Mouse (Mus musculus) kidney, postnatal 0 days (tissue): Measurements from ENCODE around the gene Sult2b1. TPM values are rescaled to one million over a fixed set of nuclear protein-coding genes. Genes with fewer than 3 reads are reported as not detected.

Source experiments
- ATAC-seq: fragments of 200-750 bp; cut with Nextera tagmentation; replicated peaks from 2 replicates; pipeline ENCODE4 v1.8.0; 2017; ENCODE audit warnings: low read depth, moderate number of reproducible peaks, moderate TSS enrichment, moderate library complexity; ENCODE audit not compliant: low FRiP score
- DNase-seq: peaks from one replicate; pipeline ENCODE4 v3.0.0-alpha.2; 2016; ENCODE audit warnings: low spot score
- H3K27ac ChIP-seq: fragments of 300-500 bp; sonication (generic); 2 replicates; pipeline ENCODE4 v1.5.1; 2014; ENCODE audit warnings: mild to moderate bottlenecking
- H3K27me3 ChIP-seq: fragments of 300-500 bp; sonication (generic); 2 replicates; pipeline ENCODE4 v1.6.1; 2014; ENCODE audit warnings: low read length, mixed read lengths; ENCODE audit not compliant: insufficient read depth
- H3K36me3 ChIP-seq: fragments of 300-500 bp; sonication (generic); 2 replicates; pipeline ENCODE4 v1.6.1; 2014; ENCODE audit warnings: low read length, mixed read lengths; ENCODE audit not compliant: insufficient read depth
- H3K4me1 ChIP-seq: fragments of 300-500 bp; sonication (generic); replicated peaks from 2 replicates; pipeline ENCODE4 v1.6.1; 2014; ENCODE audit warnings: antibody characterized with exemption, low read length, mixed read lengths; ENCODE audit not compliant: insufficient read depth
- H3K4me2 ChIP-seq: fragments of 300-500 bp; sonication (generic); 2 replicates; pipeline ENCODE4 v1.6.1; 2014; ENCODE audit warnings: mild to moderate bottlenecking, low read length, moderate library complexity, mixed read lengths
- H3K4me3 ChIP-seq: fragments of 300-500 bp; sonication (generic); replicated peaks from 2 replicates; pipeline ENCODE4 v1.5.1; 2014; ENCODE audit warnings: low read depth, low read length
- H3K9ac ChIP-seq: fragments of 300-500 bp; sonication (generic); 2 replicates; pipeline ENCODE4 v1.6.1; 2014; ENCODE audit warnings: low read depth, low read length
- H3K9me3 ChIP-seq: fragments of 300-500 bp; sonication (generic); replicated peaks from 2 replicates; pipeline ENCODE4 v1.6.1; 2016; ENCODE audit warnings: low read length, inconsistent platforms, mixed read lengths
- CTCF ChIP-seq: IDR thresholded peaks from 2 replicates; pipeline ENCODE4 v1.5.1; 2016; ENCODE audit warnings: antibody characterized with exemption, low read depth, mild to moderate bottlenecking, moderate library complexity
- WGBS: fragments of 180-500 bp; shearing (Covaris S2); extraction: QIAGEN DNeasy Blood & Tissue Kit; methylation state at CpG from one replicate; pipeline ENCODE4 v1.1.7; 2014; 5-methylcytosine and 5-hydroxymethylcytosine counted together
- polyA plus RNA-seq: library from polyadenylated mRNA; unstranded; fragments of >200 nt; fragmentation: Nextera tagmentation; extraction: Ambion mirVana; gene quantifications from 2 replicates; pipeline ENCODE4 v1.2.1, GENCODE M21; 2015

Sult2b1 gene
- polyA plus RNA-seq, 1 experiment from 2014 or later, result 3.9 TPM

DNA sequence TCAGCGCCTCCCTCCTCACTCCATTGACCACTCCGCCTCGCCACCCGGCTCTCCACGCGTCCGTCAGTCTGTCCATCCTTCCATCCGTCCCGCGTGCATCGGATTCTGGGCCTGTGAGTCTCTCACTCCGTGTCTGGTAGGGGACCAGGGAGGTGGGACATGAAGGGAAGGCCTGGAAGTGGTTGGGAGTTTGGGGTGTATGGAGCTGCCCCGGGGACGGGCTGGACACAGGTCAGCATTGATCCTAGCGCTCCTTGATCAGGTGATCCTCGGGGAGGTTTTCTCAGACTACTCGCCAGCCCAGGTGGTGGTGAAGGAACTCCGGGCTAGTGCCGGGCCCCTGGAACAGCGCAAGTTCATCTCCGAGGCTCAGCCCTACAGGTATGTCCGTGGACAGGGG lies 3.2 kb upstream of the Sult2b1 start:
- no peaks in the 10 kb centered on the region for H3K9me3 ChIP-seq
- H3K9ac ChIP-seq, result no peak overlapping the region
- no peak overlapping the region for H3K4me2 ChIP-seq
- WGBS, result 85% methylated on average over 22 of the region's 22 CpGs
- H3K27ac ChIP-seq, result no peak overlapping the region
- no peak for TF ChIP-seq CTCF
- H3K4me1 ChIP-seq, result peaks cover 19% of the 10 kb centered on the region; the same call in 1 of the 2 replicates
- no peaks in the 10 kb centered on the region for H3K36me3 ChIP-seq
- no peaks in the 10 kb centered on the region for H3K27me3 ChIP-seq
- H3K4me3 ChIP-seq, result no peak overlapping the region
- DNase-seq, result no peak
- ATAC-seq, result no peak

DNA sequence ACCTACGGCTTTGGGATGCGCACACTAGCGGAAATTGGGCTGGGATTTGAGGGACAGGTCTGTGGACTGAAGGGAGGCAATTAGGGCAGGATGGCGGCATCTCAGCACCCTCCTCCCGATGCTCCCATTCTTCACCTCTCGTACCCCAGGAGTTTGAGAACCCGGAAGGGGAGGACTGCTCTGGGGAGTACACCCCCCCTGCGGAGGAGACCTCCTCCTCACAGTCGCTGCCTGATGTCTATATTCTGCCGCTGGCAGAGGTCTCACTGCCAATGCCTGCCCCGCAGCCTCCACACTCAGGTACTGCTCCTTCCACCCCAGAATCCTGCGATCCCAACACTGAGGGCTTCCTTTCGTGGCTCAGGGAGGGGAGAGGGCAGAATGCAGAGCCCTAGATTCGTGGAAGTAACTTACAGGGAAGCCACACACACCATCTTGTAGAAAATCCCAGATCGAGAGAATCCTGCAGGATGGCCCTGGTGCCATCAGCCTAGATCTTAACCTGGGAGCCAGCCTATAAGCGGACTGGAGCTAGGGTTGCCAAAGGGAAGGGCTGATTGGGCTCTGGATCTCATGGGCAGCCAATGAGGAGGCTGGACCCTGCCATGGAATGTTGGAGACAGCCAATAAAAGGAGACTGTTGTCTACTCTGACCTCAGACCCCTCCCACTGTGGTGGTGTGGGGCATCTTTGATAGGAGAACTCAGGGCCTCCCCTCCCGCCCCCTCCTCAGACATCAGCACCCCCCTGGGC lies 2.4 kb upstream of the Sult2b1 start:
- Histone ChIP-seq H3K36me3 (no peaks in the 10 kb centered on the region), H3K9ac (peak overlapping the region; percentile 27; the same call in 1 of the 2 replicates), H3K4me2 (peak overlapping the region; percentile 95), H3K27ac (no peak overlapping the region), H3K27me3 (no peaks in the 10 kb centered on the region), H3K9me3 (no peaks in the 10 kb centered on the region), H3K4me1 (peaks cover 19% of the 10 kb centered on the region; the same call in 1 of the 2 replicates), H3K4me3 (peak overlapping the region; percentile 60)
- TF ChIP-seq CTCF, result no peak
- ATAC-seq, result peak; percentile 55
- WGBS, result 17% methylated on average over 16 of the region's 17 CpGs
- DNase-seq, result peak; percentile 83

DNA sequence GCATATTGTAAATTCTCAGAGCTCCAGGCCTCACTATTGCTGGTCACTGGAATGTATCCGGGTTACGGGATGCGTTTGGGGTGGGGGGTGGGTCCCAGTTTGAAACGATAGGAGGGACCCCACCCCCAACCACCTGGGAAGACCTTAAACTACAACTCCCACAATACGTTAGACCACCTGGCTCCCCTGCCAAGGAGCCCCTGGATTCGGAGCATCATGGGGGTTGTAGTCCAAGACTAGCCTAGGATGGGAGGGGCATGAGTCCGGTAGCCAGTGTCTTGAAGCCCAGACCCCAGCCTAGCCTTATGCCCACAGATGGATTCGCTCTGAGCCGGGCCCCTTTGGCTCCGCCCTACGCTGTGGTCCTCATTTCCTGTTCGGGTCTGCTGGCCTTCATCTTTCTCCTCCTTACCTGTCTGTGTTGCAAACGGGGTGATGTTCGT lies 1.7 kb upstream of the Sult2b1 start:
- peak overlapping the region; percentile 60 for H3K4me3 ChIP-seq
- ATAC-seq, result peak; percentile 54
- peak overlapping the region; percentile 60; the same call in 1 of the 2 replicates for H3K9ac ChIP-seq
- H3K4me1 ChIP-seq, result peaks cover 19% of the 10 kb centered on the region; the same call in 1 of the 2 replicates
- peak; percentile 87 for DNase-seq
- no peaks in the 10 kb centered on the region for H3K9me3 ChIP-seq
- H3K4me2 ChIP-seq, result peak overlapping the region; percentile 95
- H3K36me3 ChIP-seq, result no peaks in the 10 kb centered on the region
- WGBS, result 2% methylated on average over 14 of the region's 14 CpGs
- no peak for TF ChIP-seq CTCF
- no peaks in the 10 kb centered on the region for H3K27me3 ChIP-seq
- no peak overlapping the region for H3K27ac ChIP-seq

DNA sequence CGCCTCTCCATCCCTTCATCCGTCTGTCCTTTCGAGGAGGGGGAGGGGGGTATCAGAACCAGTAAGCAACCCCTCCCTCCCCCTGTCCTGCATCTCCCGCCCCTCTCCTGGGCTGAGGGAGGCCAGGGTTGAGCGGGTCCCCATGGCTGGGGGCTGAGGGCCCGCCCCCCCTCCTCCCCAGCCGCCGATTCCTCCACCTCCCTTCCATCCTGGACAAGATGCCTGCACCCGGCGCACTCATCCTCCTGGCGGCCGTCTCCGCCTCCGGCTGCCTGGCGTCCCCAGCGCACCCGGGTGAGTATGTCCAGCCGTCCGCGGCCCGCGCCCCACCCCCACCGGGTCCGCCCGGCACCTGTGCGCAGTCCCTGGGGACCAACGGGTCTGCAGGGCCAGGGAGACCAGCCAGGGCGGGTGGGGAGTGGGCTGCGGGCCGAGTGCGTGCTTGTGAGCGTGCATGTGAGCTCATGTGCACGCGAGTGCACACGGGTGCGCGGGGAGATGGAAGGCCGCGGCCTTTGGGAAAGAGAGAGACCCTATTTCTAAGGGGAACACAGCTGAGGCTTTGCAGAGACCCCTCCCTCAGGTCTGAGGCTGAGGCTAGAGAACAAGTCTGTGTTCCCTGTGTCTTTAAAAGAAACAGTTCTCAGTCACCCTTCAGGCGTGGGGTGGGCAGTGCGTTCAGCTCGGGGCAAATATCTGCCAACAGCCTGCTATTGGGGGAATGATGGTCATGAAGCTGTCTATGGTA lies 1.1 kb upstream of the Sult2b1 start:
- Histone ChIP-seq H3K4me3 (peak overlapping the region; percentile 60), H3K9me3 (no peaks in the 10 kb centered on the region), H3K9ac (peak overlapping the region; percentile 60), H3K4me2 (peak overlapping the region; percentile 95), H3K27me3 (no peaks in the 10 kb centered on the region), H3K36me3 (no peaks in the 10 kb centered on the region), H3K4me1 (peaks cover 19% of the 10 kb centered on the region; the same call in 1 of the 2 replicates), H3K27ac (no peak overlapping the region)
- ATAC-seq (peak; percentile 35), DNase-seq (no peak)
- WGBS, result under 1% methylated on average over 36 of the region's 42 CpGs
- no peak for TF ChIP-seq CTCF

DNA sequence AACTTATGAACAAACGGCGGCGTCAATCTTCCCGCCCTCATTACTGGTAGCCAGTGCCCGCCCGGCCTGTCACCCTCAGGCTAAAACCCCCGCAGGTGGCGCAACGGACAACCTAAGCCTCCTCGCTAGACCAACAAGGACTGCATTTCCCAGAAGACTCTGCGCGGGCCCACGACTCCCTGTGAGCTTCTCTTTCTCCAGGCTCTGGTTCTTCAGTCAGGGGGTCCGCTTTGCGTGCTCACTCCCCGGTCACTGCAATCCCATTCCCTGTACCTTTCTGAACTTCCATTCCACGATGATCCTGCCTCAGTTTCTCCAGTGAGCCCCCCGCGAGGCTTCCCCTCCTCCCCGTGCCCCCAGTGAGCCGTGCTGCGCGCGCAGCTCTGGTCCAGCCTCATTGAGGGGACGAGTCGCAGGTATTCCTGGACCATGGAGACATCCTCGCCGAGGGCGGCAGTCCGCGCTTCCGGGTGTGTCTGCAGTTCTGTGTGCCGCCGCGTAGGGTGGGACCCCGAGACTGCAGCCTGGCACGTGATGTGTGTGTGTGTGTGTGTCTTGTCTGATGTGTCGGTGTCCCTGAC lies 868 bp downstream of the Sult2b1 start, which contains the start of gene Lmtk3:
TSS of gene Lmtk3 (plus strand) at position 228 of the 581 bp plus-strand sequence.
- H3K9me3 ChIP-seq, result no peaks in the 10 kb centered on the region
- peak within 1 kb of the TSS; percentile 63 for H3K9ac ChIP-seq
- H3K27ac ChIP-seq, result no peak within 1 kb of the TSS
- under 1% methylated on average over 38 of the region's 38 CpGs for WGBS
- no peaks in the 10 kb centered on the region for H3K36me3 ChIP-seq
- ATAC-seq (no peak), DNase-seq (peak; percentile 75)
- H3K27me3 ChIP-seq, result no peaks in the 10 kb centered on the region
- H3K4me1 ChIP-seq, result peaks cover 19% of the 10 kb centered on the region; the same call in 1 of the 2 replicates
- H3K4me2 ChIP-seq, result peak within 1 kb of the TSS; percentile 86
- TF ChIP-seq CTCF, result peak; percentile 41; the same call in 1 of the 2 replicates
- H3K4me3 ChIP-seq, result peak within 1 kb of the TSS; percentile 53

DNA sequence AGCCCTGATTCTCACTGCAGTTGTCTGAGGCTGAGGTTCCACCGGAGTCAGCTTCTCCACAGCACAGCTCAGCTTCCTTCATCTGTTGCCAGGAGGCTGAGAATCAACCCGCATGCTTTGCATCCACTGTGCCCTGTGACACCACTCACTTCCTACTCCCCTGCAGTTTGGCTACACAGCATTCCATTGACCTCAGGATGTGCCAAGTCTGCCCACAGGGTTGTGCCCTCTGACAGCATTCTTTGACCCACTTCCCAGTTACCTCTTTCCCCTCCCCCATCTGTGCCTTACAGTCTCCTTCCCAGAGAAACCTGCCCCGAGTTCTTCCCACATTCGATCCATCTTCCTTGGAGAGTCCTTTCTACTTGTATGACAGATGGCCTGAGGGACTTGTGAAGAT lies 2.2 kb downstream of the Sult2b1 start:
- Histone ChIP-seq H3K4me1 (peaks cover 19% of the 10 kb centered on the region; the same call in 1 of the 2 replicates), H3K27ac (no peak overlapping the region), H3K36me3 (no peaks in the 10 kb centered on the region), H3K4me3 (no peak overlapping the region), H3K27me3 (no peaks in the 10 kb centered on the region), H3K9ac (no peak overlapping the region), H3K9me3 (no peaks in the 10 kb centered on the region), H3K4me2 (no peak overlapping the region)
- WGBS, result 66% methylated on average over 4 of the region's 4 CpGs
- ATAC-seq (no peak), DNase-seq (no peak)
- no peak for TF ChIP-seq CTCF
